Mouse (Mus musculus): Measurements from ENCODE around the gene Abcc1.
A peak's percentile ranks its signal among the peaks of the same experiment; 100 is the strongest.

The Abcc1 gene

GRCm38 (mm10) chr16:14361362-14362098, at the start of gene Abcc1:
Gene Abcc1 (plus strand): TSS chr16:14361558.
- peak; percentile 49 for DNase-seq (ENCODE audit: low spot score)

DNA sequence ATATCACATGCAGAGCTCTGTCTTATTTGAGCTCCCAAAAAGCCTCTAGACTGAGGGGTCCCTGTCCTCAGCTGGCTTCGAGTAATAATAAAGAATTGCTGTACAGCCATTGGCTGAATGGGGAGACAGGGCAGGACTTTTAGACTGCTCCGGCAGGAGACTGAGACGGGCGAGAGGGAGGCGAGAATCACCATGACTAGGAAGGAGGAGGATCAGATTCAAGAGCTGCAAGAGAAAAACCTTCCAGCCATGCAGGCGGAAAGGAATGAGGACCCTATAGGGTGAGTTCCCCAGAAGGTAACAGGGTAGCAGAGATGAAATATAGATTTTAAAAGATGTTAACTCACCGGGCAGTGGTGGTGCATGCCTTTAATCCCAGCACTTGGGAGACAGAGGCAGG, 48.4 kb upstream of the Abcc1 start:
- no peak for DNase-seq (ENCODE audit: low spot score)

- DNase-seq (ENCODE audit: low spot score) = peak; percentile 88
Observed at GRCm38 (mm10) chr16:14316884-14317876, 44.2 kb upstream of the Abcc1 start, which contains the start of gene Fopnl. Gene Fopnl (minus strand): TSS chr16:14317405.

DNA sequence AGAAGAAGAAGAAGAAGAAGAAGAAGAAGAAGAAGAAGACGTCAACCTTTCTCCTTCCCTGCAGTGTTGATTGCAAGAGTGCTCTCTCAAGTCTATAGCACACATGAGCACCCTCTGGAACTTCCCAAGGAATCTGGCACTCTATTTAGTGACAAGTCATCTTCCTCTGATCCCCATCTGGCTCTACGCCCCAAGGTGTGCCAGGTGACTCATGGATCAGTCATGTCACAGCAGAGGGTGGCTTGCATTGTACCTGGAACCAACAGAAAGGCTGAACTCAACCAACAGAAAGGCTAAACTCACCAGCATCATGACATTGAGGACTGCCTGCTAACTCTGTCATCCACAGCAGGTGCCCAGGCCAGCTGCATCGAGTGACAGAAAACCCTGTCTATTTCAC, 41.7 kb upstream of the Abcc1 start:
- DNase-seq (ENCODE audit: low spot score) = no peak

DNA sequence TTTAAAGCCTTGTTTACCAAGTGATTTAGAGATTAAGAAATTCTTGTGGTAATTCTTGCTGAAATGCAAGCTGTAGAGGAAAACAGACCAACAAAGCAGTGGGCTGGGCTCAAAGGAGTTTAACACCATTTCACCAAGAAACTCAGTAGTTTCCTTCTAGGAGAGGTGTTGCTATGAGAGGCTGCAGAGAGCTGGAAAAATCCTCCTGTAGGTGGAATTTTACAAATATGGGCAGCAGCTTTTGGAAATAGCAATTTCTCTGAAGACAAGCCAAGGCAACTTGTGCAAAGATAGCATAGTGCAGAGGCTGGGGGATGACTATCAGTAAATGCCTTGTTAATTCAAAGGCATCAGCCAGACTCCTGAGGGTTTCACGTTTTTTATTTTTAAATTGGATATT, 40.9 kb upstream of the Abcc1 start:
- no peak for DNase-seq (ENCODE audit: low spot score)

- no peak for DNase-seq (ENCODE audit: low spot score)
Observed at GRCm38 (mm10) chr16:14328156-14328555, 33.2 kb upstream of the Abcc1 start.

- DNase-seq (ENCODE audit: low spot score) = no peak
Observed at GRCm38 (mm10) chr16:14344967-14345366, 16.4 kb upstream of the Abcc1 start.

- no peak for DNase-seq (ENCODE audit: low spot score)
Observed at GRCm38 (mm10) chr16:14351571-14351970, 9.8 kb upstream of the Abcc1 start.

DNA sequence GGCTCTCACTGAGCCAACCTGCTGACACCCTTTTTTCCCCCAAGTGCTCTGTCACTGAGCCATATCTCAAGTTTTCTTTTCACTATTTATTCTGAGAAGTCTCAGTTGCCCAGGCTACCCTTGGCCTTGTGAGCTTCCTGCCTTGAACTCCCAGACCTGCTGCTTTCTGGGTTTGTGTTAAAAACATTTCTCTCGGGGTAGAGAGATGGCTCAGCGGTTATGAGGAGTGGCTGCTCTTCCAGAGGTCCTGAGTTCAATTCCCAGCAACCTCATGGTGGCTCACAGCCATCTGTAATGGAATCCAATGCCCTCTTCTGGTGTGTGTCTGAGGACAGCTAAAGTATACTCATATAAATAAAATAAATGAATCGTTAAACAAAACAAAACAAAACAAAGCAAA, 9.1 kb upstream of the Abcc1 start:
- no peak for DNase-seq (ENCODE audit: low spot score)

- DNase-seq (ENCODE audit: low spot score) = no peak
Observed at GRCm38 (mm10) chr16:14352663-14353062, 8.7 kb upstream of the Abcc1 start.

DNA sequence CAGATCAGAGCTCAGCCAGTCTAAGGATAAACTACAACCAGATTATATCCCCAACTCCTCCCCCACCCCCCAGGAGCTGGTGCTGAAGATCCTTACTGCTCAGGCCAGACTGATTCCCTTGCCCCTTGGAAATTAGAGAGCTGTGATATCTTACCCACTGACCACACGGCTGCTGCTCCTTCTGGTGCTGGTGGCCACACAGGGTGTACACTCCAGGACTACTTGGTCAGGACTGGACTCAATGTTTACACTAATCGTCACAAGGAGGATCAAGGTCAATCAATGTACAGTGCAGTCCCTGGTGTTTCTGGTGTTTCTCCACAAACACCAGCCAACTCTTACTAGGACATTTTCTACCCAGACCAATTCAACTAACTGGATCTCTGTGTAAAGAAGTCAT, 3.5 kb upstream of the Abcc1 start:
- DNase-seq (ENCODE audit: low spot score) = no peak

GRCm38 (mm10) chr16:14358531-14358930, 2.8 kb upstream of the Abcc1 start:
- no peak for DNase-seq (ENCODE audit: low spot score)

- DNase-seq (ENCODE audit: low spot score) = no peak
Observed at GRCm38 (mm10) chr16:14360931-14361330, 427 bp upstream of the Abcc1 start.

GRCm38 (mm10) chr16:14362099-14362820, 902 bp downstream of the Abcc1 start:
- DNase-seq (ENCODE audit: low spot score) = no peak

DNA sequence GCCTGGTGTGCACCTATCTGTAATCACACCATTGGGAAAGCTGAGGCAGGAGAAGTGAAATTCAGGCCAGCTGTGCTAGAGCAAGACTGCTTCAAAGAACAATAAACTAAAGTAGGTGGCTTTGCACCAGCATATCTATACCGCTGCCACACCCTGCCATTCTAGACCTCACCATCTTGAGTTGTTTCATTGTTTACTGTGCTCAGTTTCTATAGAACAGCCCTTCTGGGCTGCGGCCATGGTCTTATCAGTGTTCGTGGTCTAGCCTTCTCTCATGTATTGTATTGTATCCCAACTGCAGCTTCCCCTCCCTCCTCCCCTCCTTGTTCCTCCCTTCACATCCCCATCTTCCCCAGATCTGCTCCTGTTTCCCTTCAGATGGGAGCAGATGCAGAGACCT, 2.1 kb downstream of the Abcc1 start:
- no peak for DNase-seq (ENCODE audit: low spot score)

GRCm38 (mm10) chr16:14364066-14364465, 2.7 kb downstream of the Abcc1 start:
- no peak for DNase-seq (ENCODE audit: low spot score)

DNA sequence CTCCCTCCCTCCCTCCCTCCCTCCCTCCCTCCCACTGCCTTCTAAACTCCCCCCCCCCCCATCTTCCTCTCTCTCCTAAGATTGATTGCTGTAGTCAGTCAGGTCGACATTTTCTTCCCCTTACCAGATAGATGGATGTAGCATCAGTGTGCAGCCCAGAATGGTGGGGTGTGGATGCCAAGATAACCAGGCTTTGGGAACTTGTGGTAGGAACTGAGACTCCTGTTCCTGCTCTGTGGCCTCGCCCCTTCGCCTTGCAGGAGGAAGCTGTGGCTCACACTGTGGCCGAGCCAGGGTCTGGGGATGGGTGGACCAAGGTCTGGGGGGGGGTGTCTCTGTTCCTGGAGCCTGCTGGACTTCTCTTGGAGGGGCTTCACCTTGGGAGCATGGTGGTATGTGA, 4.1 kb downstream of the Abcc1 start:
- no peak for DNase-seq (ENCODE audit: low spot score)

DNA sequence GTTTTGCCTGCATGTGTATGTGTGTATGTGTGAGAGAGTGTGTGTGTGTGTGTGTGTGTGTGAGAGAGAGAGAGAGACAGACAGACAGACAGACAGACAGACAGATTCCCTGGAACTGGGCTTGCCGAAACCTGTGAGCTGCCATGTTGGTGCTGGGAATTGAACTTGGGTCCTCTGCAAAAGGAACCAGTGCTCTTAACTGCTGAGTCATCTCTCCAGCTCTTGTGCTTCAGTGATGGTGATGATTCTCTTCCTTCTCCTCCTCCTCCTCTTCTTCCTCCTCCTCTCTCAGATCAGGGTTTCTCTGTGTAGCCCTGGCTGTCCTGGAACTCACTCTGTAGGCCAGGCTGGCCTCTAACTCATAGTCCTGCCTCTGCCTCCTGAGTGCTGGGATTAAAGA, 4.7 kb downstream of the Abcc1 start:
- DNase-seq (ENCODE audit: low spot score) = no peak

GRCm38 (mm10) chr16:14371367-14371766, 10.0 kb downstream of the Abcc1 start:
- DNase-seq (ENCODE audit: low spot score) = no peak

DNA sequence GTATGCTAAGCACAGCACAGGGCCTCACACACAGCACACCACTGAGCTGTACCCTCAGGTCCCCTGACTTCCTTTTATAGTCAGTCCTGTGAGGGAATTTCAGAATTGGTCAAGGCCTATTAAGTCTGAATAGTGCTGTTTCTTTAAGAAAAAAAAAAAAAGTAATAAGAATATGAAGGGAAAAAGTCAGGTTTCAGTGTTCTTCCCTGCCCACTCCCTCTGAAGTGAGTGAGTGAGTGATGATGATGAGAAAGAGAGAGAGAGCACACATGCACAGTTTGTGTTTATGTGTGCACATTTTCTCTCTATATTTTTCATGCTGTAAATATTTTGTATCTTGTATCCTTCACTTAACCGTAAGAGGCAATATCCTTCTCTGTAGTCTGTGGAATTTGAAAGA, 11.0 kb downstream of the Abcc1 start:
- no peak for DNase-seq (ENCODE audit: low spot score)

DNA sequence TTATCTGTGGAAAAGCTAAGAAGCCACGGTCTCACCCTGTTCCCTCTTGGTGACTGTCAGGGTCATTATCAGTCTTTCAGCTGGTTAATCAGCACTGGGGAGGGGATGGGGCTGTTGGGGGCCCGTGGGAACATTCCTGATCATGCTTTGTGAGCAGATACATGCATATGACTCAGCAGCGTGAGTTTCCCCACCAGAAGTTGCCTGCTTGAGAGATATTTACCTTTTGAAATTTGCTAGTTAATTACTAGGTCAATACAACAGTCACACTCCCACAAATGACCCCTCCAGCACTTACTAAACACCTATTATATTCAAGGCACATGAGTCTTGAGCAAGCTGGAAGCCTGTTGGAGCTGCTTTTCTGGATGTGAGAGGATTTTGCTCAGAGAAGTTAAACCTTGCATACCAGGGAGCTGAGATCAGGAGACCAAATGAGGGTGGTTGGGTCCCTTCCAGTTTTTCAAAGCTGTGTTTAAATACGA, 11.5 kb downstream of the Abcc1 start:
- DNase-seq (ENCODE audit: low spot score) = no peak

DNA sequence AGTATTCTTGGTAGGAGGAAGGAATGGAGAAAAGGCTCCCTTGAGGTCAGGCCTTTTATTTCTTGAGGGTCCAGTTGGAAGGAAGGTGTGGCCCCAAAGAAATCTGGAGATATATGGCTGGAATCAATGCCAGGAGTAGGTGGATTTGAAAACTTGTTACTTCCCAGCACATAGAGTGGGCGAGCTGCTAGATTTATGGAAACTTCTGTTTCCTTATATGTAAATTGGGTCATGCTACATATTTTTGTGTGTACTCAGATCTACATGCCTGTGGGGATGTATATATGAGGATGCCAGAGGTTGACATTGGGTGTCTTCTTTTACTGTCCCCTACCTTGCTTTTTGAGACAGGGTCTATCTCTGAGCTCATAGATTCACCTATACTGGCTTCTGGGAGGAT, 14.6 kb downstream of the Abcc1 start:
- no peak for DNase-seq (ENCODE audit: low spot score)
